Mouse (Mus musculus) midbrain, embryonic 16.5 days (tissue): ENCODE measurements around the gene 4930432K21Rik. TPM values are rescaled to one million over a fixed set of nuclear protein-coding genes. Genes with fewer than 3 reads are reported as not detected.

Experiments
- ATAC-seq: fragments of 200-750 bp; cut with Nextera tagmentation; 2 replicates; pipeline ENCODE4 v1.8.0; 2017; ENCODE audit warnings: moderate TSS enrichment
- H3K27ac ChIP-seq: fragments of 300-500 bp; sonication (generic); 2 replicates; pipeline ENCODE4 v1.5.1; 2014; ENCODE audit warnings: mild to moderate bottlenecking, low read length, mixed read lengths
- H3K27me3 ChIP-seq: fragments of 300-500 bp; sonication (generic); 2 replicates; pipeline ENCODE4 v1.6.1; 2014; ENCODE audit warnings: low read depth, low read length, mixed read lengths; ENCODE audit not compliant: control insufficient read depth, insufficient read depth
- H3K36me3 ChIP-seq: fragments of 300-500 bp; sonication (generic); 2 replicates; pipeline ENCODE4 v1.6.1; 2014; ENCODE audit warnings: mild to moderate bottlenecking, low read length, moderate library complexity, mixed read lengths; ENCODE audit not compliant: control insufficient read depth, insufficient read depth
- H3K4me1 ChIP-seq: fragments of 300-500 bp; sonication (generic); 2 replicates; pipeline ENCODE4 v1.6.1; 2014; ENCODE audit warnings: mild to moderate bottlenecking, low read length, mixed read lengths; ENCODE audit not compliant: control insufficient read depth, insufficient read depth
- H3K4me2 ChIP-seq: fragments of 300-500 bp; sonication (generic); 2 replicates; pipeline ENCODE4 v1.6.1; 2014; ENCODE audit warnings: mild to moderate bottlenecking, low read length, mixed read lengths
- H3K4me3 ChIP-seq: fragments of 300-500 bp; sonication (generic); 2 replicates; pipeline ENCODE4 v1.5.1; 2014; ENCODE audit warnings: low read depth, mild to moderate bottlenecking, low read length, moderate library complexity, mixed read lengths
- H3K9ac ChIP-seq: fragments of 300-500 bp; sonication (generic); 2 replicates; pipeline ENCODE4 v1.6.1; 2014; ENCODE audit warnings: low read depth, low read length, mixed read lengths
- H3K9me3 ChIP-seq: fragments of 300-500 bp; sonication (generic); replicated peaks from 2 replicates; pipeline ENCODE4 v1.6.1; 2014; ENCODE audit warnings: mild to moderate bottlenecking, low read length, mixed read lengths; ENCODE audit not compliant: control insufficient read depth, poor library complexity, severe bottlenecking
- WGBS: fragments of 180-500 bp; shearing (Covaris S2); extraction: QIAGEN DNeasy Blood & Tissue Kit; methylation state at CpG from one replicate; pipeline ENCODE4 v1.1.7; 2014; 5-methylcytosine and 5-hydroxymethylcytosine counted together
- polyA plus RNA-seq: library from polyadenylated mRNA; unstranded; fragments of >200 nt; fragmentation: Nextera tagmentation; extraction: Ambion mirVana; gene quantifications from 2 replicates; pipeline ENCODE4 v1.2.1, GENCODE M21; 2015

4930432K21Rik gene
- polyA plus RNA-seq, 1 experiment from 2014 or later: 2.5 TPM

DNA sequence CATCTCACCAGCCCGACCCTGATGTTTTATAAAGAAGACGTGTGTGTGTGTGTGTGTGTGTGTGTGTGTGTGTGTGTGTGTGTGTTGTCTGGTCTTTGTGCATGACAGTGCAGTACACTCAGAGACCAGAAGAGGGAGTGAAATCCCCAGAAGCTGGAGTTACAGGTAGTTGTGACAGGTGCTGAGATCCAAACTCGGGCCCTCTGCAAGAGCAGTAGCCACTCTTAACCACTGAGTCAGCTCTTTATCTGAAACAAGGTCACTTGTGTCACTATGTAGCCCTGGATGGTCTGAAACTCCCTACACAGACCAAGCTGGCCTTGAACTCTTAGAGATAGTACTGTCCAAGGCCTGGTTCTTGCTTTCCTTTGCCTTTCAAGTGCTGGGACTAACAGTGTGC is 58.8 kb downstream of the 4930432K21Rik start:
- H3K36me3 ChIP-seq: peaks cover 8% of the 10 kb centered on the region
- H3K4me3 ChIP-seq: no peak overlapping the region
- 0 out of 2 replicates have a peak, but pooled peaks cover 2% of the 10 kb centered on the region for H3K27me3 ChIP-seq
- no peak overlapping the region for H3K4me2 ChIP-seq
- ATAC-seq: no peak
- peaks cover 14% of the 10 kb centered on the region for H3K4me1 ChIP-seq
- no peak overlapping the region for H3K9ac ChIP-seq
- WGBS: 82% methylated on average over 3 of the region's 3 CpGs
- no peak overlapping the region for H3K27ac ChIP-seq
- no peaks in the 10 kb centered on the region for H3K9me3 ChIP-seq

DNA sequence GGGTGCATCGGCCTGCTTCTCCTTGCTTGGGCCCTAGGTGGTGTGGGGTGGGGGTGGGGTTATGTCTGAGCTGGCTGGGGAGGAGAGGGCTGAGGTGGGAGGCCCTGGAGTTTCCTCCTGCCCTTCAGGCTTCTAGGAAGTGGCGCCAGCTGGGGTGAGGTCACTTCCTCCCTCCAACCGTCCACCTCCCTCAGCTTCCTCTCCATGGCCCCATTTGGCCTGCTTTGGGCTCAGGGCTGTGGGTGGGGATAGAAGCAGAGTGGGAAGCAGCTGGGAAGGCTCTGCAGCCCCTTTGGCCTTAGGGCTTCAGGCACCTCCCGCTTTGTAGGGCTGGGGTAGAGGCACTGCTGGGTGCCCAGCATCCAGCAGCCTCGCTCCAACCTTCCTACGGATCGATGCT is 60.0 kb downstream of the 4930432K21Rik start:
- peak overlapping the region; percentile 50; the same call in 1 of the 2 replicates for H3K27ac ChIP-seq
- WGBS: 66% methylated on average over 7 of the region's 7 CpGs

GRCm38 (mm10) chr8:84208381-84209380 is 60.9 kb downstream of the 4930432K21Rik start:
- Histone ChIP-seq H3K27me3 (no peaks in the 10 kb centered on the region), H3K9me3 (no peaks in the 10 kb centered on the region), H3K4me1 (peaks cover 10% of the 10 kb centered on the region), H3K36me3 (peaks cover 20% of the 10 kb centered on the region), H3K4me2 (no peak overlapping the region), H3K27ac (0 out of 2 replicates have a peak overlapping the region, but pooled peaks have one; percentile 50), H3K9ac (peak overlapping the region; percentile 25; the same call in 1 of the 2 replicates), H3K4me3 (no peak overlapping the region)
- ATAC-seq: no peak
- 36% methylated on average over 17 of the region's 17 CpGs for WGBS

More for the DNA sequence above, 60.0 kb downstream of the 4930432K21Rik start:
- H3K4me1 ChIP-seq: peaks cover 14% of the 10 kb centered on the region
- no peaks in the 10 kb centered on the region for H3K9me3 ChIP-seq
- no peak overlapping the region for H3K4me3 ChIP-seq
- H3K27me3 ChIP-seq: no peaks in the 10 kb centered on the region
- no peak overlapping the region; the same call in 1 of the 2 replicates for H3K9ac ChIP-seq
- peaks cover 18% of the 10 kb centered on the region for H3K36me3 ChIP-seq
- no peak for ATAC-seq
- H3K4me2 ChIP-seq: no peak overlapping the region

- Histone ChIP-seq H3K36me3 (peaks cover 24% of the 10 kb centered on the region), H3K9ac (no peak overlapping the region), H3K27ac (no peak overlapping the region), H3K9me3 (no peaks in the 10 kb centered on the region), H3K4me2 (peak overlapping the region; percentile 17; the same call in 1 of the 2 replicates), H3K27me3 (no peaks in the 10 kb centered on the region), H3K4me1 (peaks cover 10% of the 10 kb centered on the region), H3K4me3 (no peak overlapping the region)
- WGBS: 55% methylated on average over 33 of the region's 34 CpGs
- ATAC-seq: no peak
These were observed 62.5 kb downstream of the 4930432K21Rik start for GRCm38 (mm10) chr8:84210167-84210791.

- Histone ChIP-seq H3K9ac (no peak overlapping the region), H3K4me1 (peaks cover 10% of the 10 kb centered on the region), H3K9me3 (no peaks in the 10 kb centered on the region), H3K4me3 (no peak overlapping the region), H3K27me3 (no peaks in the 10 kb centered on the region), H3K27ac (no peak overlapping the region), H3K36me3 (peaks cover 29% of the 10 kb centered on the region), H3K4me2 (no peak overlapping the region)
- 91% methylated on average over 3 of the region's 3 CpGs for WGBS
- ATAC-seq: no peak
These were observed 63.4 kb downstream of the 4930432K21Rik start for GRCm38 (mm10) chr8:84211202-84211601.

DNA sequence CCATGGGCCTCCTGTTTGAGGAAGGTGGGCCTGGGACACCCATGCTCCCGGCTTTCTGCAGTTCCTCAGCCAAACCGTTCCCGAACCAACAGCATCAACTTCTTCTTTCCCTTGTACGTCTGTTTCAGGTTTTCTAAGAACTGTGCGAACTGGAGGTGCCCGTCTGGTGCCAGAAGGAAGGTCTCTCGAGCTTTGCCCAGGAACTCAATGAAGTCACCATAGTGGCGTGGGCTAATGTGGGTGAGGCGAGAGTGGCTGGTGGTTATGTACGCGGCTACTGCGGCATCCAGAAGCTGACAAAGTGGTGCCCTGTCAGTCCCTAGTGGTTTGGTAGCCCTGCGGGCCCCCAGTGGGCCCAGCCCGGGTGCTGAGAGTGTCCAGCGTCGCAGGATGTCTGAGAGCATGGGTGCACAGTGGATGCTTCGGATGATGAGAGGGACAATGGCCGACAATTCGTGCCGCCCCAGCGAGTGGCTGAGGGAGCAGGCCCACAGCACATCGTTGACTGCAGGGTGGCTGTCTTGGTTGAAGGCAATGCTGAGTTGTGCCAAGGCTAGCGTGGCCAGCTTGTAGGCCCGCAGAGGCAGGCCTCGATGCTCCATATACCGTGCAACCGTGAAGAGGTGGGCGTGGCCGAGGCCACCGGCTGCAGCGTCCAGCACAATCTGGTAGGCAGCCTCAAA is 64.2 kb downstream of the 4930432K21Rik start:
- no peak overlapping the region for H3K4me2 ChIP-seq
- H3K27me3 ChIP-seq: no peaks in the 10 kb centered on the region
- H3K9ac ChIP-seq: no peak overlapping the region
- H3K27ac ChIP-seq: no peak overlapping the region
- H3K36me3 ChIP-seq: peaks cover 34% of the 10 kb centered on the region
- WGBS: 93% methylated on average over 31 of the region's 31 CpGs
- H3K4me1 ChIP-seq: peaks cover 10% of the 10 kb centered on the region
- no peak for ATAC-seq
- H3K9me3 ChIP-seq: no peaks in the 10 kb centered on the region
- no peak overlapping the region for H3K4me3 ChIP-seq

GRCm38 (mm10) chr8:84213277-84213676 is 65.5 kb downstream of the 4930432K21Rik start:
- ATAC-seq: no peak
- H3K9me3 ChIP-seq: no peaks in the 10 kb centered on the region
- no peak overlapping the region for H3K4me3 ChIP-seq
- no peak overlapping the region for H3K4me2 ChIP-seq
- H3K27me3 ChIP-seq: no peaks in the 10 kb centered on the region
- peaks cover 9% of the 10 kb centered on the region for H3K4me1 ChIP-seq
- peaks cover 46% of the 10 kb centered on the region for H3K36me3 ChIP-seq
- no peak overlapping the region for H3K9ac ChIP-seq
- no peak overlapping the region for H3K27ac ChIP-seq
- 95% methylated on average over 4 of the region's 4 CpGs for WGBS

DNA sequence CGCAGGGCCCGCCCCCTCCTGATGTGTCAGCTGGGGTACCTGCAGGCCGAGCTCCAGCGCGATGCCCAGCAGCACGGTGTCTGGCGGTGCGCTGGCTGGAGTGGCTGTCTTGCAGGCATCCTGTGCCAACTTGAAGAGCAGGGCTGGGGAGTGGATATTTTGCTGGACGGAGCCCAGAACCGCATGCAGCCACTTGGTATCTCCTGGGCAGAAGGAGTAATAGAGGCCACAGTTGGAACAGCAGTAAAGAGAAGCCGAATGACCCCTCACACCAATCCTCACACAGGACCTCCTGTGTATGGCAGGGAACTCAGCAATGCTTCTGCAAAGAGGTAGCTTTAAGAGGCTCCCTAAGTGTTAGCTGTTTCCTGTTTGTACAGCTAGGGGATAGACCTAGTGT is 69.4 kb downstream of the 4930432K21Rik start:
- H3K9ac ChIP-seq: no peak overlapping the region
- H3K27me3 ChIP-seq: no peaks in the 10 kb centered on the region
- peaks cover 57% of the 10 kb centered on the region for H3K36me3 ChIP-seq
- H3K27ac ChIP-seq: no peak overlapping the region
- no peak for ATAC-seq
- no peaks in the 10 kb centered on the region for H3K9me3 ChIP-seq
- WGBS: 93% methylated on average over 11 of the region's 11 CpGs
- no peaks in the 10 kb centered on the region for H3K4me1 ChIP-seq
- no peak overlapping the region for H3K4me3 ChIP-seq
- no peak overlapping the region for H3K4me2 ChIP-seq
